Mouse (Mus musculus): ENCODE results near the gene Lhpp.

DNA sequence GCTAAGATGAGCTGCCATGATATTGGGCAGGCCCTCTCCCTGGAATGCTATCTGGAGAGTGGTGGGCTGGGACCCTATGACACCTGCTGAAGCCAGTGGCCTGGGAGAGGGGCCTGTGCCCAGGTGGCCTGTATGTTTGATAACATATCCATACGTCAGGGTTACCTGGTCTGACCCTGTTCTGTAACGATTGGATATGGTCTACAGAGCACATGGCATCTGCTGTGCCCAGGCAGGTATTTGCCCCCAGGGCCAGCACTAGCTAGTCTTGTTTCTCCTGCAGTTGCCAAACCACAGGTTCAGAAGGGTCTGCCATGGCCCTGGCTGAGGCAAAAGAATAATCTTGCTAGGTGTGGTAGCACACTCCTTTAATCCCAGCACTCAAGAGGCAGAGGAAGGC lies 83.1 kb downstream of the Lhpp start:
- TF ChIP-seq POLR2A (IDR thresholded peaks at IDR 0.05; ENCODE audit: low read depth, low read length) (no peak), CTCF (IDR thresholded peaks at IDR 0.05; ENCODE audit: borderline replicate concordance, insufficient read depth, low read length) (no peak)
